Mouse (Mus musculus) testis, adult 2 months (tissue): ENCODE measurements at regions not wholly inside any gene's neighbourhood (a gene's known extent, or its start where the extent isn't known, plus 50 kb on each side); places are given as distances from the start of the nearest gene placed in this dataset.

Experiments
- CTCF ChIP-seq: fragments of 200-500 bp; IDR thresholded peaks from 2 replicates; pipeline ENCODE4 v1.5.1; 2012; ENCODE audit warnings: low read depth, mild to moderate bottlenecking, inconsistent platforms, low read length, moderate library complexity; ENCODE audit not compliant: control insufficient read depth, insufficient read depth, insufficient replicate concordance
- POLR2A ChIP-seq: fragments of 200-500 bp; IDR thresholded peaks from 2 replicates; pipeline ENCODE4 v1.6.1; 2012; ENCODE audit warnings: low read depth, mild to moderate bottlenecking, inconsistent platforms, low read length, moderate library complexity; ENCODE audit not compliant: control insufficient read depth

DNA sequence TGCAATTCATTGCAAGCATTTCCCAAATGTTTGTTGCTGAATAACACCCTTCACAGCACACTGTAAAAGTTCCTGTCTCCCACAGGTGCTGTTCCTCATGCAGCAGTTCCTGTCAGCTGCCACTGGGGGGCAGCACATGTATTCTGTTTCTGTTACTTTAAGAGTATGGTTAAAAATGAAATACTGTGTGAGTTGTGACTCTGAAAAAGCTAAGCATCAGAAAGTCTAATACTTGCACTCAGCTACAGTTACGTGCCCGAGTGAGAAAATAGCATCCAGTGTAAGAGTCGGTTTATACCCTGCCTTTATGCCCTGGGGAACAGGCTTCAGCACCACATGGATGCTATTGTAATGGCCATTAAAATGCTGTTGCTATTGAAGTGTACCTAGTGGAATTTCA, 52.0 kb upstream of the Hcn1 start:
- TF ChIP-seq POLR2A (no peak), CTCF (peak; percentile 80; the same call in 1 of the 2 replicates)
